Mouse (Mus musculus) lung, postnatal 10 days (tissue): ENCODE measurements around the gene Pbx2.

Experiments
- DNase-seq: peaks from one replicate; pipeline ENCODE4 v3.0.0; 2021

Pbx2 gene

GRCm38 (mm10) chr17:34583397-34583796 lies 7.7 kb upstream of the Pbx2 start:
- peak; percentile 65 for DNase-seq

GRCm38 (mm10) chr17:34583819-34584218 lies 7.2 kb upstream of the Pbx2 start:
- DNase-seq: no peak

GRCm38 (mm10) chr17:34585121-34585520 lies 5.9 kb upstream of the Pbx2 start:
- no peak for DNase-seq

- no peak for DNase-seq
These were observed 4.9 kb upstream of the Pbx2 start for GRCm38 (mm10) chr17:34585877-34586771.

- DNase-seq: peak; percentile 94
These were observed 4.2 kb upstream of the Pbx2 start for GRCm38 (mm10) chr17:34586796-34587422.

GRCm38 (mm10) chr17:34587423-34587811 lies 3.6 kb upstream of the Pbx2 start:
- peak; percentile 97 for DNase-seq

- DNase-seq: no peak
These were observed 3.3 kb upstream of the Pbx2 start for GRCm38 (mm10) chr17:34587814-34588213.

- DNase-seq: no peak
These were observed 2.3 kb upstream of the Pbx2 start for GRCm38 (mm10) chr17:34588767-34589166.

GRCm38 (mm10) chr17:34589206-34589605 lies 1.9 kb upstream of the Pbx2 start:
- DNase-seq: no peak

GRCm38 (mm10) chr17:34589681-34590101 lies 1.4 kb upstream of the Pbx2 start, which contains the start of gene Gpsm3:
Gpsm3 (plus strand) TSS chr17:34589806.
- peak; percentile 88 for DNase-seq

GRCm38 (mm10) chr17:34590154-34590987 lies 695 bp upstream of the Pbx2 start:
- no peak for DNase-seq

GRCm38 (mm10) chr17:34591994-34592375 lies 919 bp downstream of the Pbx2 start:
- DNase-seq: peak; percentile 96

- DNase-seq: peak; percentile 61
These were observed 1.8 kb downstream of the Pbx2 start for GRCm38 (mm10) chr17:34592581-34593549.

- peak; percentile 70 for DNase-seq
These were observed 2.9 kb downstream of the Pbx2 start for GRCm38 (mm10) chr17:34593752-34594525.

GRCm38 (mm10) chr17:34596098-34596497 lies 5.0 kb downstream of the Pbx2 start:
- DNase-seq: no peak

GRCm38 (mm10) chr17:34597566-34598095 lies 6.6 kb downstream of the Pbx2 start, which contains the start of gene Ager:
Ager (plus strand) TSS chr17:34597862.
- peak; percentile 78 for DNase-seq

GRCm38 (mm10) chr17:34599891-34600290 lies 8.8 kb downstream of the Pbx2 start:
- DNase-seq: no peak

GRCm38 (mm10) chr17:34601796-34602195 lies 10.7 kb downstream of the Pbx2 start:
- DNase-seq: no peak

- DNase-seq: peak; percentile 100
These were observed 12.5 kb downstream of the Pbx2 start, which contains the start of gene Rnf5 for GRCm38 (mm10) chr17:34603375-34604060. Rnf5 (minus strand) TSS chr17:34603690.

- peak; percentile 99 for DNase-seq
These were observed 13.0 kb downstream of the Pbx2 start, which contains the start of gene Agpat1 for GRCm38 (mm10) chr17:34604061-34604508. Agpat1 (plus strand) TSS chr17:34604262.
